Mouse (Mus musculus) heart, adult 2 months (tissue): Measurements from ENCODE around the gene Slc38a9. TPM values are rescaled to one million over a fixed set of nuclear protein-coding genes. Genes with fewer than 3 reads are reported as not detected.

ENCODE experiments used
- DNase-seq, 2 experiments: peaks; one replicate each; pipeline ENCODE4 v3.0.0; 2021
- H3K27ac ChIP-seq: fragments of 200-600 bp; 2 replicates; pipeline ENCODE4 v1.8.1; 2022
- H3K27me3 ChIP-seq: fragments of 200-500 bp; 2 replicates; pipeline ENCODE4 v1.6.1; 2012; ENCODE audit warnings: mild to moderate bottlenecking, low read length, inconsistent platforms, mixed read lengths; ENCODE audit not compliant: control insufficient read depth, insufficient read depth
- H3K36me3 ChIP-seq: fragments of 200-500 bp; 2 replicates; pipeline ENCODE4 v1.6.1; 2012; ENCODE audit warnings: low read length, inconsistent platforms; ENCODE audit not compliant: control insufficient read depth, insufficient read depth
- H3K4me1 ChIP-seq: fragments of 200-500 bp; 2 replicates; pipeline ENCODE4 v1.6.1; 2011; ENCODE audit warnings: low read length; ENCODE audit not compliant: control insufficient read depth, insufficient read depth
- H3K4me3 ChIP-seq: fragments of 200-600 bp; 2 replicates; pipeline ENCODE4 v1.8.1; 2022
- H3K79me2 ChIP-seq: fragments of 200-500 bp; replicated peaks from 2 replicates; pipeline ENCODE4 v1.6.1; 2012; ENCODE audit warnings: mild to moderate bottlenecking, inconsistent platforms, low read length, moderate library complexity, mixed read lengths; ENCODE audit not compliant: control insufficient read depth, insufficient read depth
- H3K9ac ChIP-seq: fragments of 200-500 bp; 2 replicates; pipeline ENCODE4 v1.6.1; 2012; ENCODE audit warnings: low read depth, mild to moderate bottlenecking, control low read depth, inconsistent platforms, low read length, mixed read lengths
- CTCF ChIP-seq: fragments of 200-600 bp; IDR thresholded peaks from 2 replicates; pipeline ENCODE4 v1.8.1; 2022; ENCODE audit warnings: antibody characterized with exemption, mild to moderate bottlenecking, moderate library complexity
- EP300 ChIP-seq: fragments of 200-500 bp; IDR thresholded peaks from 2 replicates; pipeline ENCODE4 v1.6.1; 2011; ENCODE audit warnings: low read depth, low read length, control low read depth; ENCODE audit not compliant: insufficient read depth
- POLR2A ChIP-seq: fragments of 200-500 bp; IDR thresholded peaks from 2 replicates; pipeline ENCODE4 v1.6.1; 2011; ENCODE audit warnings: mild to moderate bottlenecking, low read depth, low read length, control low read depth; ENCODE audit not compliant: insufficient read depth
- WGBS: fragments of 180-500 bp; shearing (Covaris S2); methylation state at CpG from one replicate; pipeline ENCODE4 v1.1.7; 2018; 5-methylcytosine and 5-hydroxymethylcytosine counted together
- intact Hi-C: fragments of 180-260 bp; cut with DNase I; formaldehyde crosslinking; loops from one replicate; pipeline ENCODE4 v1.15.1; 2025
- polyA plus RNA-seq: library from polyadenylated mRNA; depleted of rRNA; stranded (reverse); fragments of >200 nt; gene quantifications from 2 replicates; pipeline ENCODE4 v1.2.3, GENCODE M21; 2012
- total RNA-seq, 2 experiments: library from RNA; stranded (reverse); gene quantifications; 2 replicates each; pipeline ENCODE4 v1.2.3; 2021

Gene Slc38a9
- total and polyA plus RNA-seq, 3 experiments, result 7.7 to 8.5 (median 8.3) TPM

DNA sequence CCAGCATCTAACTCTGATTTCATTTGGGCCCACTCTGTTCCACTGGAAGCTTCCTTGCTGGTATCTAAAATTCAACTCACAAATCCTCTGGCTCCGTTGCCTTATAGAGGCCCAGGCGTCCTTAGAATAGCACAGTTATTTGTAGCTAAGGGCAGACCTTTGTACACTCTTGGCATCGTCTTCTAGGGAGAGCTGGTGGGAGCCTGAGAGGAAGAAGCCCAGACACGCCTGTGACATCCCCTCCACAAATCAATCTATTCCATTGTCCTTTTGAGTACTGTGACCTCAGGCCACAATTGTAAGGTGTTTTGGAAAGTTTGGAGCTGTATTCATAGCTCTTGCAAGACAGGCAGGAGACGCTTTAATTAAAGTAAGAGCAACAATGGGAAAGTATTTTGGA is 104.0 kb downstream of the Slc38a9 start:
- WGBS, result 14% methylated on average over 5 of the region's 5 CpGs
- no peak overlapping the region for H3K9ac ChIP-seq
- intact Hi-C loops, result loop anchor here (1.0 to 5.0 kb wide), 3 partner anchors 13 to 42 kb away; partner anchors contain the start of gene Plpp1
- peak overlapping the region; percentile 96 for H3K27ac ChIP-seq
- peaks cover 41% of the 10 kb centered on the region for H3K4me1 ChIP-seq
- no peaks in the 10 kb centered on the region for H3K27me3 ChIP-seq
- peaks cover 19% of the 10 kb centered on the region for H3K36me3 ChIP-seq
- no peaks in the 10 kb centered on the region for H3K79me2 ChIP-seq
- peak in 1 of 2 experiments; percentile 74 for DNase-seq
- H3K4me3 ChIP-seq, result 0 out of 2 replicates have a peak overlapping the region, but pooled peaks have one; percentile 8
- peak; percentile 33; the same call in 1 of the 2 replicates for TF ChIP-seq POLR2A
- no peak for TF ChIP-seq CTCF
- peak; percentile 92 for TF ChIP-seq EP300

DNA sequence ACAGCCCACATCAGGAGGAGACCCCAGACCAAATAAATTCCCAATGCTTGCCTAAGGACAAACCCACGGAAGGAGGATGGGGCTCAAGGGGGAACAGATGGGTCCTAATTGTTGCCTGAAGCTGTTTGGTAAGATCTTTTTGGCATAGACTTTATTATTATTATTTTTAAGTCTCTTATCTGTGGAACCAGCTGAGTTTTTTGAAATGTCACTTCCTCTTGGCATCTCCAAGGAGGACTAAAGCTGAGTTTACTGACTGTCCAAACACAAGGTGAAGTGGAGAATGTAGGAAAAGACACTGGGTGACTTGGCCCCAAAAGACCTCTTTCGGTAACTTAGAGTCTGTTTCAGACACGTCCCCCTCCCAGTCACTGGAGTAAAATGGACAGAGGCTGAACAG is 105.1 kb downstream of the Slc38a9 start:
- peaks cover 39% of the 10 kb centered on the region for H3K4me1 ChIP-seq
- no peak for DNase-seq
- H3K36me3 ChIP-seq, result peaks cover 25% of the 10 kb centered on the region
- no peak overlapping the region for H3K9ac ChIP-seq
- peak overlapping the region; percentile 96 for H3K27ac ChIP-seq
- H3K4me3 ChIP-seq, result no peak overlapping the region
- intact Hi-C loops, result loop anchor here (2.0 kb wide), 1 partner anchor 35 kb away; the partner anchor contains the start of gene Plpp1
- H3K79me2 ChIP-seq, result no peaks in the 10 kb centered on the region
- WGBS, result 32% methylated on average over 3 of the region's 3 CpGs
- no peaks in the 10 kb centered on the region for H3K27me3 ChIP-seq
- TF ChIP-seq POLR2A, result no peak
- no peak for TF ChIP-seq EP300
- TF ChIP-seq CTCF, result no peak

DNA sequence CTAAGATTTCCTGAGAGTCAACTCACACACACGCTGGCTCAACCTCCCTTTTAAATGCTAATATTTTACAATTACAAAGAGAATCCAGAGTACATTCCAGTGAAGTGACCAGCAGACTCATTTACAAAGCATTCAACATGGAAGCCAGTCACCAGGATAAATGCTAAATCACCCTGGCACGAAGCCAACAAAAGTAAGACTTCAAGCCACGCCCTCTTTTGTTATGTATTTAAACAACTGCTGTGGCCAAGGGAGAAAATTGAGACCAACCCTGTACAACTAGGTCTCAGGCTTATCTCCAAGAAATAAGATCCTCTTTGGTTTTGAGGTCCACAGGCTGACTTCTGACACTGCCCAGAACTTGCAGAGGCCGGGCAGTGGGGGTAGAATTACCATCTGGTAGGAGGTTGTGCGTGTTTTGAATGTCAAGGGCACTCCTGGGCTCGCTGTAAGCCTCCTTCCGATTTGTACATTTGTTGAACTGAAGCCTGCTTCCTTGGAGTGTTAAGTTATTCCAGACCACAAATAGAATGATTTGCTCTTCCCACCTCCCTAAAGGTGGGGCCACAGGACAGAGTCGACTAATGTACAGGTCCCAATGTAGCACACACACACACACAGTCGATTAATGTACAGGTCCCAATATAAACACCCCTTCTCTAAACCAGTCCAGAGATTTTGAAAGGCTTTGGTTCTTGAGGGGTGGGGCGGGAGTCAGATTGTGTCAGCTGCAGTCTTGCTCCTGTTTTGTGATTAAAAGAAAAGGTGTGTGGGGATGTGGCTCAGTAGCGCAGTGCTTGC is 110.2 kb downstream of the Slc38a9 start:
- no peak overlapping the region for H3K9ac ChIP-seq
- peak in 1 of 2 experiments; percentile 43 for DNase-seq
- no peaks in the 10 kb centered on the region for H3K27me3 ChIP-seq
- H3K27ac ChIP-seq, result peak overlapping the region; percentile 75
- H3K36me3 ChIP-seq, result peaks cover 12% of the 10 kb centered on the region
- H3K4me3 ChIP-seq, result no peak overlapping the region
- intact Hi-C loops, result no loop called here
- no peaks in the 10 kb centered on the region for H3K79me2 ChIP-seq
- 0 out of 2 replicates have a peak, but pooled peaks have one; percentile 29 for TF ChIP-seq POLR2A
- TF ChIP-seq EP300, result no peak
- TF ChIP-seq CTCF, result no peak
- H3K4me1 ChIP-seq, result peaks cover 21% of the 10 kb centered on the region
- 29% methylated on average over 11 of the region's 11 CpGs for WGBS

DNA sequence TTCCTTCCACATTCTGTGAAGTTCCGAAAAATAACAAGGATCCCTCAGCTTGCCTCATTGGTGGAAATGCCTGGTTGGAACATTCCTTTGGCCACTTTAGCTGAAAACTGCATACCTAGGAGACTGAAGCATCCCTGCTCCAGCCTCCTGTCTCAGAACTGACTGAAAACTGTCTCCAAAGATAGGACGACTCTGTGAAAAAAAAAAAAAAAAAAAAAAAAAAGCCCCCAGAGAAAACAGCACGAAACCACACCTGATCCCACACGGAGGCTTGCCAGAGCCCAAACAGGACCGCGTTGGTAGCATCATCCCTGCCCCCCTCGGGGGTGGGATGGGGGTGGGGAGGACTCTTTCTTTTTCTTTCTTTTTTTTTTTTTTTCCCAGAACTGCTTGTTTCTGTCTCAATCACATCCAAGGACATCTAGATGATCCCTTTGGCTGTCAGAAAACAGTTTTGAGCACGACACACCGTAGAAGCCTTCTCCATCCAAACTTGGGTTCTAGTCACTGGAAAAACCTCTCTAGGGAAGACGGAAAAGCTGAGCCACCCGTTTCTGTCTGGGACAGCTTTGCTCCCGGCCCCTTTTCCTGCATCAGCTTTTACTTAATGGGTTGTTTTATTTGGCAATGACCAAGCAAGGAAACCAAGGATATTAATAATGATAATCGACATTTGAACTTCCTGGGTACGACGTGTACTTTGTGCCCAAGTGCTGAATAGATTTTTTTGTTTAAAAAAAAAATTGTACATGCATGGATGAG is 111.1 kb downstream of the Slc38a9 start:
- H3K79me2 ChIP-seq, result no peaks in the 10 kb centered on the region
- 28% methylated on average over 15 of the region's 15 CpGs for WGBS
- peaks cover 18% of the 10 kb centered on the region for H3K4me1 ChIP-seq
- H3K9ac ChIP-seq, result no peak overlapping the region
- TF ChIP-seq POLR2A (0 out of 2 replicates have a peak, but pooled peaks have one; percentile 30), CTCF (no peak)
- no peak overlapping the region; the same call in 1 of the 2 replicates for H3K4me3 ChIP-seq
- H3K27me3 ChIP-seq, result no peaks in the 10 kb centered on the region
- peak overlapping the region; percentile 75 for H3K27ac ChIP-seq
- intact Hi-C loops, result no loop called here
- peak in 1 of 2 experiments; percentile 46 for DNase-seq
- H3K36me3 ChIP-seq, result peaks cover 11% of the 10 kb centered on the region

DNA sequence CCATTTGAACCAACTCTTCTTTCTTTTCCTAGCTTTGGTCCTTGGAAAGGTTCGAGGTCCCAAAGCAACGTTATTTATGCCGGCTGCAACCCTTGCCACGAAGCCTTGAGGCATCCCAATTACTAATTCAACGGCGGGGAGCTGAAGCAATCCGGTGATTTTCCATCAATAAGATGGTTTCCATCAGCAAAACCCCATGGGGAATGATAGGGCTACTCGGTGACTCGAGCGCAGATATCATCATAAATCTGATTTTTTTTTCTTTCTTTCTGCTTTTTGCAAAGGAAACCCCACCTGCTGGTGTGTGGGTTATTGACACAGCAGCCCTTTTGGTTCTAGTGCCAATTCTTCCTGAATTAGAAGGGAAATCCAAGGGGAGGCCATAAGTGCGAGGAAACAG is 111.7 kb downstream of the Slc38a9 start:
- Histone ChIP-seq H3K4me1 (peaks cover 17% of the 10 kb centered on the region), H3K79me2 (no peaks in the 10 kb centered on the region), H3K27me3 (no peaks in the 10 kb centered on the region), H3K4me3 (no peak overlapping the region), H3K36me3 (peaks cover 11% of the 10 kb centered on the region), H3K27ac (peak overlapping the region; percentile 75), H3K9ac (no peak overlapping the region)
- no peak for TF ChIP-seq EP300
- peak; percentile 40 for TF ChIP-seq CTCF
- intact Hi-C loops, result no loop called here
- 37% methylated on average over 11 of the region's 11 CpGs for WGBS
- DNase-seq, result peak; percentile 25 to 28
